Mouse (Mus musculus) megakaryocyte, embryonic 14.5 days (primary cell): ENCODE results near the gene Klhl29. TPM values are rescaled to one million over a fixed set of nuclear protein-coding genes. Genes with fewer than 3 reads are reported as not detected.

Experiments
- H3K27me3 ChIP-seq: replicated peaks from 2 replicates; pipeline ENCODE3; 2012; ENCODE audit warnings: inconsistent platforms
- H3K36me3 ChIP-seq: replicated peaks from 2 replicates; pipeline ENCODE3; 2012; ENCODE audit warnings: low read length, inconsistent platforms, mixed read lengths
- H3K4me1 ChIP-seq: 2 replicates; pipeline ENCODE4 v1.6.1; 2012; ENCODE audit warnings: inconsistent platforms
- H3K4me3 ChIP-seq: replicated peaks from 2 replicates; pipeline ENCODE3; 2012; ENCODE audit warnings: moderate library complexity, mild to moderate bottlenecking, inconsistent platforms
- H3K9me3 ChIP-seq: 2 replicates; pipeline ENCODE4 v1.6.1; 2012; ENCODE audit warnings: inconsistent platforms
- FLI1 ChIP-seq: IDR thresholded peaks from 2 replicates; pipeline ENCODE4 v1.6.1; 2012; ENCODE audit warnings: low read length, inconsistent platforms, mixed read lengths
- GATA1 ChIP-seq: IDR thresholded peaks from 3 replicates; pipeline ENCODE4 v1.6.1; 2012; ENCODE audit warnings: mixed read lengths, low read length, inconsistent platforms, borderline replicate concordance
- polyA plus RNA-seq: library from polyadenylated mRNA; stranded (reverse); fragments of >175 nt; gene quantifications from 2 replicates; pipeline ENCODE4 v1.2.3, GENCODE M21; 2012; ENCODE audit warnings: low replicate concordance; ENCODE audit not compliant: insufficient read depth

Gene Klhl29
- polyA plus RNA-seq, 1 experiment: 0.08 TPM

DNA sequence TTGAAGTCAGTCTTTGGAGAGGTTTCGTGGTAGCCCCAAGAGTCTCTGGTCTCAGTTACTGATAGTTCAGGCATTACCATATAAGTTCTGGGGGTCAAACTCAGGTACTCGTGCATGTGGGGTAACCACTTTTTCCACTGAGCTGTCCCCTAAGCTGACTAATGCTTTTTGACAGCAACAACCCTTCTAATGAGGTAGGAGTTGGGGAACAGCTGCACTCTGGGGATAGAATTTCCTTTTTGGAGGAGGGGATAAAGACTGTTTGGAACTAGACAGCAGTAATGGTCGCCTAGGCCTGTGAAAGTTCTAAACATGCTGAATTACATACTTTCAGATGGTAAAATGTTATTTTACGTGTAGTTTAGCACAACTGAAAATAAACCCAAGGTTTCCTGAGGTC, 184.3 kb downstream of the Klhl29 start:
- Histone ChIP-seq H3K9me3 (no peaks in the 10 kb centered on the region), H3K4me3 (no peak overlapping the region), H3K4me1 (0 out of 2 replicates have a peak, but pooled peaks cover 3% of the 10 kb centered on the region), H3K36me3 (no peaks in the 10 kb centered on the region), H3K27me3 (peaks cover 11% of the 10 kb centered on the region)
- TF ChIP-seq FLI1 (no peak), GATA1 (no peak)

DNA sequence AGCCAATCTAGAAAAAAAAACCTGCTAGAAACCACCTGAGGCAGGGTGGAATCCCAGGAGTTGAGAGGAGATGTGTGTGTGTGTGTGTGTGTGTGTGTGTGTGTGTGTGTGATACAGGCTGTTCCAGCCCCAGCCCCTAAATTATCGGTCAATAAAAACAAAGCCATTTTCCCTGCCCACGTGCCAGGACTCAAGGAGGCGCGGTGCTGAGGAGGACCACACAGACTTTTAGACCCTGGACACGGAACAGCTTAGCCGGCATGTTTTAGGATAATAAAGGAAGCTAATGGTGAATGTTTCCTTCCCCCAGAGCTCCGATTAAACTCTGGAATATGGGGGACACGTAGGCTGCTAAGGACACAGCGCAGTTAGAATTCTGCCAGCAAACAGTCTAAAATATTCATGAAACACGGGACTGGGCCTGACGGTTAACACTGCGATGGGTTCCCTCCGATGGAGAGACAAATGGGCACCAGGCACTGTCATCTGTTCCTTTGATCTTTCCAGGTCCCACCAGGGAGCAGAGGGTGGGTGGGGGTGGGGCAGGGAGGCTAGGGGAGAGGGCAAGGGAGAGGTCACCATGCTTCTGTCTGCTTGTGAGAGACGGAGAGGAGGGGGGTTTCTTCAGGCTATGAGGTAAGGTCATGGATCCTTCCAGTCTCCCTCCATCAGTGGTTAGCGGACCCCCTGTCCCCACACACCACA, 185.9 kb downstream of the Klhl29 start:
- Histone ChIP-seq H3K36me3 (no peaks in the 10 kb centered on the region), H3K9me3 (no peaks in the 10 kb centered on the region), H3K4me1 (0 out of 2 replicates have a peak, but pooled peaks cover 3% of the 10 kb centered on the region), H3K27me3 (peaks cover 11% of the 10 kb centered on the region), H3K4me3 (no peak overlapping the region)
- TF ChIP-seq FLI1 (no peak), GATA1 (no peak)

DNA sequence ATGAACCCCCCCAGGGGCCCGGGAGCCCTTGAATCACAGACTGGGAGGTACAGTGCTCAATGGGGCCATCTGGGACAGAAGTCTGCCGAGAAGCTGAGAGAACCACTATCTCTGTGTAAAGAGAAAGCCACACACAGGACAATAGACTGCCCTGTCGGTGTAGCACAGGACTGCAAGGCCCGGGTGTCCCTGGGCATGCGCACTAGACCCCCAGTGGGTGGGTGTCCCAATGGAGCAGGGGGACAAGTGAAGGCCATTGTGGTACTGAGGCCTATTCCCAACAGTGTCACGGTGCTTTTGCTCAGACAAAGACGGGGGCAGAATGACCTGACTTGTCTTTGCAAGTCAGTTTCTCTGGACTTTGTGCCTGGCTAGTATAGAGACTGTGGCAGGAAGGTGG, 186.6 kb downstream of the Klhl29 start:
- Histone ChIP-seq H3K9me3 (no peaks in the 10 kb centered on the region), H3K36me3 (no peaks in the 10 kb centered on the region), H3K27me3 (peaks cover 11% of the 10 kb centered on the region), H3K4me3 (no peak overlapping the region), H3K4me1 (0 out of 2 replicates have a peak, but pooled peaks cover 3% of the 10 kb centered on the region)
- TF ChIP-seq GATA1 (no peak), FLI1 (no peak)

GRCm38 (mm10) chr12:5187773-5188333, 187.6 kb downstream of the Klhl29 start:
- no peaks in the 10 kb centered on the region for H3K9me3 ChIP-seq

DNA sequence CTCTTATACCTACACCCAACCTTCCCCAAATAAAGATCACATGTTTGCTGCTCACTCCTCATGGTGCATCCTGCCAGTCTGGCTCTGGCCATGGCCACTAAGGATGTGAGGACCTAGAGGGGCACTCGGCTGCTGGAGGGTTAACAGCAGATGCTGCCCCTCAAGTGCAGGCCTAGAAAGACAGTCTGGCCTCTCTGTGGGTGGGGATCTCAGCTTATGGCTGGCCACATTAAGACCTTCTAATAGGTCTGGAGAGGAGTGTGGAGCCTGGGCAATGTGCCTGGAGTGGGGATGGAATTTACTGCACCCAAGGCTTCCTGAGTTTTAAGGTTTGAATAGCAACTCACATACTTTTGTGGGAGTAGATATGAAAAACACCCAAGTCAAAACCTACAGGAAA, 188.8 kb downstream of the Klhl29 start:
- H3K4me1 ChIP-seq: 0 out of 2 replicates have a peak, but pooled peaks cover under 1% of the 10 kb centered on the region
- H3K36me3 ChIP-seq: no peaks in the 10 kb centered on the region
- H3K9me3 ChIP-seq: no peaks in the 10 kb centered on the region
- H3K27me3 ChIP-seq: peaks cover 10% of the 10 kb centered on the region
- TF ChIP-seq GATA1 (no peak), FLI1 (no peak)
- H3K4me3 ChIP-seq: no peak overlapping the region

More at GRCm38 (mm10) chr12:5187773-5188333, 187.6 kb downstream of the Klhl29 start:
- H3K27me3 ChIP-seq: peaks cover 11% of the 10 kb centered on the region
- H3K4me3 ChIP-seq: no peak overlapping the region
- no peaks in the 10 kb centered on the region for H3K36me3 ChIP-seq
- 0 out of 2 replicates have a peak, but pooled peaks cover 3% of the 10 kb centered on the region for H3K4me1 ChIP-seq
- TF ChIP-seq FLI1 (no peak), GATA1 (no peak)

- Histone ChIP-seq H3K4me1 (no peaks in the 10 kb centered on the region), H3K4me3 (no peak overlapping the region)
These were observed 189.9 kb downstream of the Klhl29 start for GRCm38 (mm10) chr12:5185603-5186002.

GRCm38 (mm10) chr12:5182586-5182985, 192.9 kb downstream of the Klhl29 start:
- TF ChIP-seq FLI1 (no peak), GATA1 (no peak)
- Histone ChIP-seq H3K4me3 (no peak overlapping the region), H3K9me3 (no peaks in the 10 kb centered on the region), H3K27me3 (peaks cover 2% of the 10 kb centered on the region), H3K36me3 (no peaks in the 10 kb centered on the region), H3K4me1 (no peaks in the 10 kb centered on the region)

More at GRCm38 (mm10) chr12:5185603-5186002, 189.9 kb downstream of the Klhl29 start:
- peaks cover 7% of the 10 kb centered on the region for H3K27me3 ChIP-seq
- TF ChIP-seq FLI1: no peak
- no peak for TF ChIP-seq GATA1
- H3K36me3 ChIP-seq: no peaks in the 10 kb centered on the region
- no peaks in the 10 kb centered on the region for H3K9me3 ChIP-seq

- TF ChIP-seq FLI1 (no peak), GATA1 (no peak)
- Histone ChIP-seq H3K9me3 (no peaks in the 10 kb centered on the region), H3K36me3 (no peaks in the 10 kb centered on the region), H3K4me3 (no peak overlapping the region), H3K27me3 (peaks cover 2% of the 10 kb centered on the region), H3K4me1 (no peaks in the 10 kb centered on the region)
These were observed 193.3 kb downstream of the Klhl29 start for GRCm38 (mm10) chr12:5182165-5182564.

DNA sequence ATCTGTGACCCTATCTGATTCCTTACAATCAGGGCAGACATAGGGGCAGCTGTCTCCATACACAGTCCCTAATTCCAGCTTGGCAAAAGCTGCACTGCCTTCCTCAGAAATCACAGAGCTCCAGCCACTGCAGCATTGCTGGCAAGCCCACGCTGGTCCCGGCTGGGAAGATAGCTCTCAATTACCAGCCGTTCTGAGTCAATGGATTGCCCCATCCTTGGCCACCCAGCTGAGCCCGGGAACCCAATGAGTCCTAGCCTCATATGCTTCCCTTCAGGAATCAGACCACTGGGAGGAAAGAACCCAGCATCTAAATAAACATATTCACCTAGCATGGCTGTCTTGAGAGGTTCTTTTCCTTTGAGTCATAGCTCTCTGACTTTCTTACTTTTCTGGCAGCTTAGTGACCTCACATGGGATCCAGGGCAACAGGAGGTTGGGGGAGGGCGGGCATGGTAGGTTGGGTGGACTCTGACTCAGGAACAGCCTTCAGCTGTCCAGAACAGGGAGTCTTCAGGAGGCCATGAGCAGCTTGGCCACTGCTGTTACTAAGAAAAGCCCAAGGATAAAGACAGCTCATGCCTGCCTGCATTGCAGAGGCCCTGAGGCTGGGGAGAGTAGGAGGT, 198.7 kb downstream of the Klhl29 start:
- Histone ChIP-seq H3K36me3 (no peaks in the 10 kb centered on the region), H3K4me1 (no peaks in the 10 kb centered on the region)
- TF ChIP-seq FLI1 (no peak), GATA1 (no peak)

GRCm38 (mm10) chr12:5166141-5166540, 209.3 kb downstream of the Klhl29 start:
- TF ChIP-seq FLI1 (no peak), GATA1 (no peak)
- Histone ChIP-seq H3K27me3 (peaks cover 3% of the 10 kb centered on the region), H3K4me3 (no peak overlapping the region), H3K9me3 (no peaks in the 10 kb centered on the region), H3K4me1 (no peaks in the 10 kb centered on the region), H3K36me3 (no peaks in the 10 kb centered on the region)

More for the DNA sequence above, 198.7 kb downstream of the Klhl29 start:
- Histone ChIP-seq H3K27me3 (no peaks in the 10 kb centered on the region), H3K9me3 (no peaks in the 10 kb centered on the region), H3K4me3 (no peak overlapping the region)
